Mouse (Mus musculus): Measurements from ENCODE around the gene Mtif3. TPM values are rescaled to one million over a fixed set of nuclear protein-coding genes. Genes with fewer than 3 reads are reported as not detected.

The Mtif3 gene
- polyA plus RNA-seq, 1 experiment from 2014 or later, result 28.9 TPM

- no peak overlapping the region for H3K9ac ChIP-seq
- no peak overlapping the region for H3K4me2 ChIP-seq
- no peak overlapping the region for H3K4me3 ChIP-seq
- no peaks in the 10 kb centered on the region for H3K36me3 ChIP-seq
- H3K27me3 ChIP-seq, result peaks cover 16% of the 10 kb centered on the region
- H3K4me1 ChIP-seq (replicated peaks), result peaks cover 9% of the 10 kb centered on the region; the same call in 1 of the 2 replicates
- WGBS, result 44% methylated on average over 5 of the region's 5 CpGs
- no peak for ATAC-seq (ENCODE audit: low read depth)
- H3K27ac ChIP-seq (replicated peaks), result no peak overlapping the region
- no peaks in the 10 kb centered on the region for H3K9me3 ChIP-seq
Observed at GRCm38 (mm10) chr5:146907533-146907932, 56.1 kb downstream of the Mtif3 start.

GRCm38 (mm10) chr5:146905486-146906172, 58.0 kb downstream of the Mtif3 start:
- Histone ChIP-seq H3K4me1 (replicated peaks) (peaks cover 9% of the 10 kb centered on the region; the same call in 1 of the 2 replicates), H3K9ac (no peak overlapping the region), H3K27ac (replicated peaks) (no peak overlapping the region), H3K4me3 (no peak overlapping the region; the same call in 1 of the 2 replicates), H3K4me2 (peak overlapping the region; percentile 41), H3K27me3 (peaks cover 7% of the 10 kb centered on the region; the same call in 1 of the 2 replicates), H3K36me3 (no peaks in the 10 kb centered on the region), H3K9me3 (no peaks in the 10 kb centered on the region)
- WGBS, result 23% methylated on average over 14 of the region's 14 CpGs
- ATAC-seq (ENCODE audit: low read depth), result peak; percentile 42

- peaks cover 9% of the 10 kb centered on the region; the same call in 1 of the 2 replicates for H3K4me1 ChIP-seq (replicated peaks)
- no peak overlapping the region for H3K9ac ChIP-seq
- H3K27me3 ChIP-seq, result no peaks in the 10 kb centered on the region
- 43% methylated on average over 8 of the region's 8 CpGs for WGBS
- no peak overlapping the region for H3K4me3 ChIP-seq
- H3K9me3 ChIP-seq, result no peaks in the 10 kb centered on the region
- H3K36me3 ChIP-seq, result no peaks in the 10 kb centered on the region
- no peak overlapping the region for H3K27ac ChIP-seq (replicated peaks)
- ATAC-seq (ENCODE audit: low read depth), result peak; percentile 58
- H3K4me2 ChIP-seq, result no peak overlapping the region
Observed at GRCm38 (mm10) chr5:146904404-146904803, 59.2 kb downstream of the Mtif3 start.

Other genes starting within 250 kb of the Mtif3 start
- 22.3 and 22.5 TPM in 2 replicates for gene Usp12, start 168.8 kb downstream of the Mtif3 start, polyA plus RNA-seq (2015; fragmentation: Nextera tagmentation; extraction: Ambion mirVana)
- 364 and 418 TPM in 2 replicates for gene Rpl21, start 130.9 kb downstream of the Mtif3 start, polyA plus RNA-seq (2015; fragmentation: Nextera tagmentation; extraction: Ambion mirVana)
- gene Rasl11a, start 118.7 kb downstream of the Mtif3 start, polyA plus RNA-seq (2015; fragmentation: Nextera tagmentation; extraction: Ambion mirVana), result 23.1 and 24.9 TPM in 2 replicates
- gene Gtf3a, start 15.1 kb downstream of the Mtif3 start, polyA plus RNA-seq (2015; fragmentation: Nextera tagmentation; extraction: Ambion mirVana), result 104 and 110 TPM in 2 replicates
- 6.9 and 7.4 TPM in 2 replicates for gene Lnx2, start 112.8 kb upstream of the Mtif3 start, polyA plus RNA-seq (2015; fragmentation: Nextera tagmentation; extraction: Ambion mirVana)
- 94.7 and 109 TPM in 2 replicates for gene Polr1d, start 113.2 kb upstream of the Mtif3 start, polyA plus RNA-seq (2015; fragmentation: Nextera tagmentation; extraction: Ambion mirVana)
- gene Gsx1, start 224.9 kb upstream of the Mtif3 start, polyA plus RNA-seq (2015; fragmentation: Nextera tagmentation; extraction: Ambion mirVana), result 5.3 and 7.1 TPM in 2 replicates

Data from neural tube, embryonic 13.5 days (tissue).